Mouse (Mus musculus) C2C12 (cell line): ENCODE results near the gene Cspg4.
A peak's percentile ranks its signal among the peaks of the same experiment; 100 is the strongest.

Source experiments
- CEBPB ChIP-seq: IDR thresholded peaks from one replicate; pipeline ENCODE4 v1.6.1; 2011; ENCODE audit warnings: low read depth, mild to moderate bottlenecking, control low read depth, moderate library complexity
- CTCF ChIP-seq: IDR thresholded peaks from one replicate; pipeline ENCODE4 v1.5.1; 2011; ENCODE audit not compliant: control insufficient read depth, insufficient read depth, insufficient read length
- MAX ChIP-seq: IDR thresholded peaks from one replicate; pipeline ENCODE4 v1.6.1; 2011; ENCODE audit warnings: mild to moderate bottlenecking, control low read depth
- MYOD1 ChIP-seq: IDR thresholded peaks from one replicate; pipeline ENCODE4 v1.6.1; 2011; ENCODE audit warnings: low read depth; ENCODE audit not compliant: control insufficient read depth, insufficient read length
- MYOG ChIP-seq: IDR thresholded peaks from one replicate; pipeline ENCODE4 v1.6.1; 2011; ENCODE audit not compliant: control insufficient read depth, insufficient read length; ENCODE audit errors: extremely low read depth

GRCm38 (mm10) chr9:56870778-56871177 lies 5.9 kb downstream of the Cspg4 start:
- TF ChIP-seq CTCF (no peak), CEBPB (no peak), MYOD1 (peak; percentile 83), MYOG (no peak), MAX (peak; percentile 68)
